Mouse (Mus musculus) stomach, embryonic 16.5 days (tissue): ENCODE data around the gene Dhrs1. TPM values are rescaled to one million over a fixed set of nuclear protein-coding genes. Genes with fewer than 3 reads are reported as not detected.

ENCODE experiments used
- ATAC-seq: fragments of 200-750 bp; cut with Nextera tagmentation; 2 replicates; pipeline ENCODE4 v1.8.0; 2017; ENCODE audit warnings: moderate number of reproducible peaks, moderate TSS enrichment; ENCODE audit not compliant: insufficient read depth, low FRiP score
- H3K27ac ChIP-seq: fragments of 300-500 bp; sonication (generic); 2 replicates; pipeline ENCODE4 v1.5.1; 2014; ENCODE audit warnings: low read length
- H3K27me3 ChIP-seq: fragments of 300-500 bp; sonication (generic); 2 replicates; pipeline ENCODE4 v1.6.1; 2014; ENCODE audit warnings: low read length, control low read depth, mixed read lengths; ENCODE audit not compliant: control insufficient read depth, insufficient read depth
- H3K36me3 ChIP-seq: fragments of 300-500 bp; sonication (generic); 2 replicates; pipeline ENCODE4 v1.6.1; 2014; ENCODE audit warnings: low read length; ENCODE audit not compliant: control insufficient read depth, insufficient read depth
- H3K4me1 ChIP-seq: fragments of 300-500 bp; sonication (generic); 2 replicates; pipeline ENCODE4 v1.6.1; 2014; ENCODE audit warnings: low read length, control low read depth, mixed read lengths; ENCODE audit not compliant: control insufficient read depth, insufficient read depth
- H3K4me2 ChIP-seq: fragments of 300-500 bp; sonication (generic); 2 replicates; pipeline ENCODE4 v1.6.1; 2014; ENCODE audit warnings: low read depth, low read length, mixed read lengths
- H3K4me3 ChIP-seq: fragments of 300-500 bp; sonication (generic); replicated peaks from 2 replicates; pipeline ENCODE4 v1.5.1; 2014; ENCODE audit warnings: mild to moderate bottlenecking, low read length
- H3K9ac ChIP-seq: fragments of 300-500 bp; sonication (generic); 2 replicates; pipeline ENCODE4 v1.6.1; 2014; ENCODE audit warnings: low read length
- H3K9me3 ChIP-seq: fragments of 300-500 bp; sonication (generic); replicated peaks from 2 replicates; pipeline ENCODE4 v1.6.1; 2016; ENCODE audit warnings: low read length, control low read depth; ENCODE audit not compliant: control insufficient read depth
- WGBS: fragments of 180-500 bp; shearing (Covaris S2); extraction: QIAGEN DNeasy Blood & Tissue Kit; methylation state at CpG from one replicate; pipeline ENCODE4 v1.1.7; 2014; 5-methylcytosine and 5-hydroxymethylcytosine counted together
- polyA plus RNA-seq: library from polyadenylated mRNA; unstranded; fragments of >200 nt; fragmentation: Nextera tagmentation; extraction: Ambion mirVana; gene quantifications from 2 replicates; pipeline ENCODE4 v1.2.1, GENCODE M21; 2015

The Dhrs1 gene
- polyA plus RNA-seq, 1 experiment from 2014 or later = 107 TPM

DNA sequence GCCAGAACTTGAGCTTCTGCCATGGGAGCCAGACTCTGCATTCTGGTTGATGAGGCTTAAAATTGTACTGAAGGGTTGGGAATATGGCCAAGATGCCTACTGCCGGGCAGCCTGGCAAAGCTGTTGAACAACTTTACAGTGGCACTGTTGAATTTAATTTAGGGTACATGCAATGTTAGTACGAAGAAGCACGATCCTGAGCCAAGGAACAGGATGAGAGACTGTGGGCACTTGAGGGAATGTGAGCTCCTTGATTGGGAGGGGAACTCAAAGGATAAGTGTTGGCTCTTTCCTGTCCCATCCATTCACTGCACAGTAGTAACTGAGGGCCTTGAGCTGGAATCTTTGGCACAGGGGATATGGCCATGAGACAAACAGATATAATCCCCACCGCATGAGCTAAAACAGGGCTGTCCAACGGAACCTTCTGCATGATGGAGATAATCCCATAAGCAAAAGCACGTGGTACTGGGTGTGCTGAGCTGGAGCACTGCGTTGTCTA lies 14.9 kb downstream of the Dhrs1 start:
- no peak overlapping the region for H3K4me3 ChIP-seq
- H3K27ac ChIP-seq = no peak overlapping the region
- H3K36me3 ChIP-seq = no peaks in the 10 kb centered on the region
- no peaks in the 10 kb centered on the region for H3K27me3 ChIP-seq
- no peaks in the 10 kb centered on the region for H3K4me1 ChIP-seq
- H3K9ac ChIP-seq = no peak overlapping the region
- 76% methylated on average over 7 of the region's 7 CpGs for WGBS
- no peak for ATAC-seq
- H3K4me2 ChIP-seq = no peak overlapping the region
- H3K9me3 ChIP-seq = no peaks in the 10 kb centered on the region

DNA sequence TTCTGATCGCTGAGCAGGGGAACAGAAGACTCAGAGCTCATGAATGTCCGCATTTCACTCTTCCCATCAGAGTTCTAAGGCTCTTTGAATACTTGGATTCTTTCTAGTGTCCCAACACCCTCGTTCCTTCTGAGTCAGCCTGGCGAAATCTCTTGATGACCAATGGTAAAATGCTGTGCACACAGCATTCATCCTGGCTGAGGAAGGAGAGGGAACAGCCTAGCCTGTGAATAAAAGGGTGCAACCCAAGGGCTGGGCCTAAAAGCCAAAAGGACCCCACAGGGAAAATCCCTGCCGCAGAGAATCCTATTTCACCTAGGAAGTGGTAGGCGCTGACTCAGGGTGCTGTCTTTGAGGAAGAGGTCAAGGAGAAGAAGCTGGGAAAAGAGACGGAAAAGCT lies 15.4 kb downstream of the Dhrs1 start:
- 74% methylated on average over 7 of the region's 7 CpGs for WGBS
- H3K27me3 ChIP-seq = no peaks in the 10 kb centered on the region
- H3K4me3 ChIP-seq = no peak overlapping the region
- no peaks in the 10 kb centered on the region for H3K4me1 ChIP-seq
- no peak overlapping the region for H3K9ac ChIP-seq
- no peaks in the 10 kb centered on the region for H3K9me3 ChIP-seq
- ATAC-seq = no peak
- H3K36me3 ChIP-seq = no peaks in the 10 kb centered on the region
- no peak overlapping the region for H3K27ac ChIP-seq
- no peak overlapping the region for H3K4me2 ChIP-seq

DNA sequence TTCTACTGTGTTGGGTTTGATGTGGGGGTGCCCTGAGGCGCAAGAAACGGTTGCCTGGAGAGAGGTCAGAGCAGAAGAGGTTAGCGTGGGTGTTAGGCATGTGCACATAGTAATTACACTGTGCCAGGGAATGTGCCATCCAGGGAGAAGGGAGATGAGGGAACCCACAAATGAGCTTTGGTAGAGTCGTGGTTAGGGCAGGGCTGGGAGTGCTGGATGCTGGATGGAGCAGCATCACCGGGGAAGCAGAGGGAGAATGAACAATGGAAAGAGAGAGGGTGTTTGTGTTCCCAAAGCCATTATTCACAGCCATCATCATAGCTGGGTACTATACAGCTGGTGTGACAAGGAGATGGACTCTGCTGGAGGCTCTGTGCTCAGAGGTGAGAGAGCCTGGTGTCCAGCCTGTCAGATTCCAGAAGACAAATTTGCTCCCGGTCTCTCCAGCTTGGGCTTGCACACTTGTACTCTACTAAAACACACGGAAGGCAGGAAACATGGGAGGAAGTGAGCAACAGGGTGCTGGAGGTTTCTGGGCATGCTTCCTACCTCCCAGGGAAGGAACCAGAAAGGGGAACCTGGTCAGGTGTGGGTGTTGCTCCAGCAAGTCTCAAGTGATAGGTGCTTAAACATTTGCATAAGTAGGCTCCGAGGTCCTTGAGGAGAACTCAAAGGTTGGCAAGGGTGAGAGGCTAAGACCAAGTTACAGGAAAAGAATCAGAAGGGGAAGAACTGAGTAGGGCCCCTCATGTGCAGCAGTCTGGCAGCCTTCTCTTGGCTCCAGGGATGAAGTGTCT lies 17.4 kb downstream of the Dhrs1 start:
- H3K4me3 ChIP-seq = no peak overlapping the region
- H3K9me3 ChIP-seq = no peaks in the 10 kb centered on the region
- H3K27me3 ChIP-seq = no peaks in the 10 kb centered on the region
- no peak for ATAC-seq
- H3K4me1 ChIP-seq = no peaks in the 10 kb centered on the region
- WGBS = 48% methylated on average over 8 of the region's 8 CpGs
- H3K27ac ChIP-seq = no peak overlapping the region
- no peak overlapping the region for H3K9ac ChIP-seq
- no peak overlapping the region for H3K4me2 ChIP-seq
- no peaks in the 10 kb centered on the region for H3K36me3 ChIP-seq

DNA sequence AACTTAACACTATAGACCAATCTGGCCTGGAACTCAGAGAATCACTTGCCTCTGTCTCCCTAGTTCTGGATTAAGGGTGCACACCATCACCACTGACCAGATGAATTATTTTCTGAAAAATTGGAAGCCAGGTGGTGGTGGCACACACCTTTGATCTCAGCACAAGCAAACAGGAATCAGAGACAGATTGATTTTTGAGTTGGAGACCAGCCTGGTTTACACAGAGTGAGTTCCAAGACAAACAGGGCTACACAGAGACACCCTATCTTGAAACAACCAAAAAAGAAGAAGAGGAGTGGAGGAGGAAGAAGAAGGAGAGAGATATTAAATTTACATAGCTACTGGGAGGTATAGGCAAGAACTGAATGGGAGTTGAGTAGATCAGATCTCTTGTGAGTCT lies 19.2 kb downstream of the Dhrs1 start:
- H3K4me1 ChIP-seq = peaks cover 3% of the 10 kb centered on the region; the same call in 1 of the 2 replicates
- H3K27ac ChIP-seq = no peak overlapping the region
- no peaks in the 10 kb centered on the region for H3K9me3 ChIP-seq
- H3K4me3 ChIP-seq = no peak overlapping the region
- no peak overlapping the region for H3K4me2 ChIP-seq
- H3K9ac ChIP-seq = no peak overlapping the region
- no peaks in the 10 kb centered on the region for H3K27me3 ChIP-seq
- H3K36me3 ChIP-seq = no peaks in the 10 kb centered on the region
- ATAC-seq = no peak

DNA sequence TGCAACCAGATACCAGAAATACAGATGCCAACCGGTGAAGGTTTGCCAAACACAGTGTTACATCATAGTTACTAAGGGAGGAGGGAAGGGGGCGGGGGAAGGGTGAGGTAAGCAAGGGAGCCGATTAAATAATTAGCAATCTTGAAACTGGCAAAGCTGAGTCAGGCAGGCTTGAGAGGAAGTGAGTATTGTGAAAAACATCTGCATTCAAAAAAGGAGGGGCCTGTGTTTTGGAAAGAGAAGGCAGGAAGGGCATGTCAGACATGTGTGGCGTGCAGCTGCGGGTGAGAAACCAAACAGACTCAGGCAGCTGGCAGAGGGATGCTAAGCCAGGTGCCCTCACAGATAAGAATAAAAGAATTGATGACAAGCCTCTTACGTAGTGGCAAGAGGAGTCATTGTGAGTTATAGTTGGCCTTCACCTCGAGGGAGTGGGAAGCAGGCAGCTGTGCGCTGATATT lies 21.0 kb downstream of the Dhrs1 start:
- H3K27ac ChIP-seq = peak overlapping the region; percentile 47; the same call in 1 of the 2 replicates
- ATAC-seq = no peak
- no peak overlapping the region for H3K4me3 ChIP-seq
- peaks cover 4% of the 10 kb centered on the region; the same call in 1 of the 2 replicates for H3K4me1 ChIP-seq
- no peak overlapping the region; the same call in 1 of the 2 replicates for H3K9ac ChIP-seq
- 45% methylated on average over 8 of the region's 8 CpGs for WGBS
- H3K9me3 ChIP-seq = no peaks in the 10 kb centered on the region
- H3K4me2 ChIP-seq = no peak overlapping the region
- no peaks in the 10 kb centered on the region for H3K36me3 ChIP-seq
- no peaks in the 10 kb centered on the region for H3K27me3 ChIP-seq

DNA sequence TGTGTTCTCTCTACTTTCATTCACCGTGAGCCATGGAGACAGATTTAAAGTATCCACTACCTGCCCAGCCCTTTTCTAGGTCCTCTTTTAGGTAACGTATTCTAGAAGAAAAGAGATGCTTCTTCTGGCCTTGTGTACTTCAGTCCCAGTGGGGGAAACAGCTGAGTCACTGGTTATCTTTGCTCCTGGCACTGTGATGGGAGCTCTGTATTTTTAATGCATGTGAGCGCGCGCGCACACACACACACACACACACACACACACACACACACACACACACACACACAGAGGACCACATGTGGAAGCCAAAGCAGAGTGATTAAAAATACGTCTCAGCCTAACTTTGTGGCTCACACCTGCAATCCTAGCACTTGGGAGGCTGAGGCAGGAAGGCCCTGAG lies 22.1 kb downstream of the Dhrs1 start:
- H3K27me3 ChIP-seq = no peaks in the 10 kb centered on the region
- no peak overlapping the region for H3K4me2 ChIP-seq
- no peak overlapping the region for H3K4me3 ChIP-seq
- peaks cover 4% of the 10 kb centered on the region; the same call in 1 of the 2 replicates for H3K4me1 ChIP-seq
- no peak for ATAC-seq
- H3K9me3 ChIP-seq = no peaks in the 10 kb centered on the region
- no peaks in the 10 kb centered on the region for H3K36me3 ChIP-seq
- no peak overlapping the region for H3K9ac ChIP-seq
- no peak overlapping the region for H3K27ac ChIP-seq
- 91% methylated on average over 7 of the region's 7 CpGs for WGBS

DNA sequence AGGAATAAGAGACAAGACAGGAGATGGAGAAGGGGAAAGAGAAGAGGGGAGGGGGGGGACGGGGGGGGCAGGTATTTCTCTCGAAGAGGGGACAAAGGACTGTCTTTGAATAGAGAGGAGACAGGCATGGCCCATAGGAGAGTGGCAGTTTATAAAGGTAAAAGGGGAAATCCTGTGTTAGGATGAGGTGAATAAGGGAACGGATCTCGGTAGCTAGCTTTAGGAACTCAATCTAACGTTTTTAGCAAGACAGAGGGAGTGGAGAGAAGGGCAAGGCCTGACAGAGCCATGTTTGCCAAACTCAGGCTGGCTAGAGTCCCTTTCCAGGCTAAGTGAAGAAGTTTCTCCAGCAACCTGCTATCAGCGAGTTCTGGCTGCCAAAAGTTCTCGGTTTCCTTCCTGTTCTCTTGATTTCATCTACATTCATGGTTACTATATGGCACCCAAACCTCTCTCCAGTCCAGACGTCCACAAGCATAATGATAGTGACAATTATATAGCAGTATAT lies 23.0 kb downstream of the Dhrs1 start:
- ATAC-seq = no peak
- H3K9me3 ChIP-seq = no peaks in the 10 kb centered on the region
- WGBS = 51% methylated on average over 8 of the region's 8 CpGs
- peak overlapping the region; percentile 87 for H3K4me2 ChIP-seq
- H3K9ac ChIP-seq = peak overlapping the region; percentile 92
- H3K36me3 ChIP-seq = no peaks in the 10 kb centered on the region
- peak overlapping the region; percentile 18; the same call in 1 of the 2 replicates for H3K27ac ChIP-seq
- no peaks in the 10 kb centered on the region for H3K27me3 ChIP-seq
- H3K4me1 ChIP-seq = peaks cover 4% of the 10 kb centered on the region; the same call in 1 of the 2 replicates
- peak overlapping the region; percentile 92 for H3K4me3 ChIP-seq

DNA sequence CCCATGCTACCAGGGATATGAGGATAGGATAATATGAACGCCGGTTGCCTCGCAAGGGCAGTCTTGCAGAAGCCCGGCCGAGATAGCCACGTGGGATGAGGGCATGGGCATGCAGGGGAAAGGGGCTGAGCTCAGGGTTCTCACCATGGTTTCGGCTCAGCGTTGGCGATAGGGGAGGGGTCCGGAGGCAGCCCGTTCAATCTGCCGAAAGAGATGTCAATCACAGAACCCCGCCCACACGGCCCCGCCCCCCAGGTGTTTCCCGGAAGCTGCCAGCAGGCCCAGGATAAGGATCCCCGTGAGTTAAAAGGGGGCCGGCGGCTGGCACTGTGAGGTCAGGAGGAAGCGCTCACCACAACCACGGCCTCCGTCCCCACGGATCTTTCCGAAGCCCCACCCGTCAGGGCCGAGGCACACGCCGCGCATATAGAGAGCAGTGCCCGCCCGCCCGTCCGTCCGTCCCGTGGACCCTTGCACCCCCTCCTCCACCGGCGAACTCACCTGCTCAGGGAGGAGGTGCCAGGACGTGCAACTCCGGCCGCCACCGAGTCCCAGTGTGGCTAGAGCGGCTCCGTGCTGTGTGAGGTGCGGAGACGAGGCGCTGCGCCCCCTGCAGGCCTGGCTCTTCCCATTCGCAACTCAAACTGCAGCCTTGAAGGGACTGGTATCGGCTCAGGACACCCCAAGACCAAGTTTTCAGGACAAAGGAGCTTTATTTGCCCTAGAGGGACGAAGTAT lies 23.6 kb downstream of the Dhrs1 start, which contains the start of gene Rabggta:
Gene Rabggta, minus strand, starts transcription at position 564 of the 738 bp plus-strand sequence.
- ATAC-seq = peak; percentile 95
- peak within 1 kb of the TSS; percentile 90 for H3K27ac ChIP-seq
- WGBS = under 1% methylated on average over 50 of the region's 50 CpGs

More for the DNA sequence above, 23.6 kb downstream of the Dhrs1 start, which contains the start of gene Rabggta:
- Histone ChIP-seq H3K27me3 (no peaks in the 10 kb centered on the region), H3K4me2 (peak within 1 kb of the TSS; percentile 87), H3K4me1 (peaks cover 4% of the 10 kb centered on the region; the same call in 1 of the 2 replicates), H3K4me3 (peak within 1 kb of the TSS; percentile 92), H3K9me3 (no peaks in the 10 kb centered on the region), H3K9ac (peak within 1 kb of the TSS; percentile 92), H3K36me3 (no peaks in the 10 kb centered on the region)
